Mouse (Mus musculus) gastrocnemius, postnatal 10 days (tissue): Measurements from ENCODE around the gene Ncaph. TPM values are rescaled to one million over a fixed set of nuclear protein-coding genes. Genes with fewer than 3 reads are reported as not detected.
A peak's percentile ranks its signal among the peaks of the same experiment; 100 is the strongest.
"Not testable (repeated sequence)": the region's sequence is repeated elsewhere in the genome, so short reads cannot be mapped to it uniquely, and the experiment has no call there.

ENCODE experiments used
- DNase-seq: peaks from one replicate; pipeline ENCODE4 v3.0.0; 2021; ENCODE audit warnings: mixed read lengths
- long read RNA-seq, 2 experiments: library from polyadenylated mRNA; stranded (forward); transcript quantifications; one replicate each; pipeline ENCODE4 v2.0.0; 2021
- total RNA-seq, 2 experiments: library from RNA; stranded (reverse); gene quantifications; 2 replicates each; pipeline ENCODE4 v1.2.3; 2021

The Ncaph gene
- total RNA-seq = 10 to 100 TPM in 1 of 2 experiments, 1 to 10 TPM in 1; 9.0 to 12.5 TPM
- long read RNA-seq, experiment 1, transcript Ncaph-201 (18 exons, 2,695 nt) = major isoform, 21 of 23 reads
- long read RNA-seq, experiment 1, partial matches to known transcripts = 2 of 23 reads
- long read RNA-seq, experiment 1, other reads (novel, unspliced or antisense) = 0 of 23 reads
- long read RNA-seq, experiment 2, transcript Ncaph-201 (18 exons, 2,695 nt) = major isoform, 17 of 20 reads
- long read RNA-seq, experiment 2, partial matches to known transcripts = 3 of 20 reads
- long read RNA-seq, experiment 2, other reads (novel, unspliced or antisense) = 0 of 20 reads

GRCm38 (mm10) chr2:127133621-127134461 is at the start of gene Ncaph:
Gene Ncaph (minus strand): TSS chr2:127133954.
- DNase-seq = peak; percentile 98

GRCm38 (mm10) chr2:127182598-127183381 is 49.0 kb upstream of the Ncaph start:
- peak; percentile 54 for DNase-seq

GRCm38 (mm10) chr2:127166261-127166660 is 32.5 kb upstream of the Ncaph start:
- not testable (repeated sequence) for DNase-seq

- no peak for DNase-seq
Observed at GRCm38 (mm10) chr2:127165675-127166074, 31.9 kb upstream of the Ncaph start.

- no peak for DNase-seq
Observed at GRCm38 (mm10) chr2:127145699-127146098, 11.9 kb upstream of the Ncaph start.

- peak; percentile 75 for DNase-seq
Observed at GRCm38 (mm10) chr2:127143158-127144063, 9.7 kb upstream of the Ncaph start, which contains the start of gene Itpripl1. Gene Itpripl1 (minus strand): TSS chr2:127143442.

GRCm38 (mm10) chr2:127142577-127143157 is 8.9 kb upstream of the Ncaph start:
- no peak for DNase-seq

GRCm38 (mm10) chr2:127142031-127142430 is 8.3 kb upstream of the Ncaph start:
- DNase-seq = no peak

- DNase-seq = no peak
Observed at GRCm38 (mm10) chr2:127140011-127140410, 6.3 kb upstream of the Ncaph start.

GRCm38 (mm10) chr2:127139605-127140004 is 5.9 kb upstream of the Ncaph start:
- no peak for DNase-seq

GRCm38 (mm10) chr2:127139094-127139493 is 5.3 kb upstream of the Ncaph start:
- no peak for DNase-seq

- DNase-seq = no peak
Observed at GRCm38 (mm10) chr2:127138449-127138848, 4.7 kb upstream of the Ncaph start.

- no peak for DNase-seq
Observed at GRCm38 (mm10) chr2:127137838-127138420, 4.2 kb upstream of the Ncaph start.

- no peak for DNase-seq
Observed at GRCm38 (mm10) chr2:127136979-127137378, 3.2 kb upstream of the Ncaph start.

GRCm38 (mm10) chr2:127135255-127135654 is 1.5 kb upstream of the Ncaph start:
- not testable (repeated sequence) for DNase-seq

- DNase-seq = no peak
Observed at GRCm38 (mm10) chr2:127131353-127131752, 2.4 kb downstream of the Ncaph start.

GRCm38 (mm10) chr2:127128926-127129325 is 4.8 kb downstream of the Ncaph start:
- no peak for DNase-seq

- DNase-seq = no peak
Observed at GRCm38 (mm10) chr2:127121591-127122235, 12.0 kb downstream of the Ncaph start.

GRCm38 (mm10) chr2:127108986-127109385 is 24.8 kb downstream of the Ncaph start:
- DNase-seq = no peak

GRCm38 (mm10) chr2:127092000-127092399 is 41.8 kb downstream of the Ncaph start:
- DNase-seq = no peak
